Mouse (Mus musculus): ENCODE data around the gene Tusc2.

The Tusc2 gene

GRCm38 (mm10) chr9:107593101-107593976, 30.3 kb downstream of the Tusc2 start:
- DNase-seq: peak; percentile 73

- DNase-seq: no peak
Measured at GRCm38 (mm10) chr9:107594281-107595062, 31.4 kb downstream of the Tusc2 start.

GRCm38 (mm10) chr9:107596619-107597569, 33.8 kb downstream of the Tusc2 start:
- no peak for DNase-seq

GRCm38 (mm10) chr9:107598385-107598784, 35.3 kb downstream of the Tusc2 start:
- DNase-seq: no peak

- no peak for DNase-seq
Measured at GRCm38 (mm10) chr9:107599433-107599832, 36.4 kb downstream of the Tusc2 start.

- DNase-seq: no peak
Measured at GRCm38 (mm10) chr9:107599842-107600241, 36.8 kb downstream of the Tusc2 start.

GRCm38 (mm10) chr9:107600745-107601144, 37.7 kb downstream of the Tusc2 start:
- DNase-seq: no peak

GRCm38 (mm10) chr9:107601275-107601674, 38.2 kb downstream of the Tusc2 start:
- no peak for DNase-seq

GRCm38 (mm10) chr9:107602068-107602648, 39.1 kb downstream of the Tusc2 start:
- peak; percentile 95 for DNase-seq

GRCm38 (mm10) chr9:107603251-107603650, 40.2 kb downstream of the Tusc2 start:
- DNase-seq: no peak

- DNase-seq: peak; percentile 78
Measured at GRCm38 (mm10) chr9:107605041-107605661, 42.1 kb downstream of the Tusc2 start.

- peak; percentile 70 for DNase-seq
Measured at GRCm38 (mm10) chr9:107606591-107606990, 43.5 kb downstream of the Tusc2 start.

GRCm38 (mm10) chr9:107607036-107607435, 44.0 kb downstream of the Tusc2 start:
- DNase-seq: no peak

- DNase-seq: peak; percentile 49
Measured at GRCm38 (mm10) chr9:107607653-107608245, 44.7 kb downstream of the Tusc2 start.

- peak; percentile 59 for DNase-seq
Measured at GRCm38 (mm10) chr9:107608741-107609432, 45.8 kb downstream of the Tusc2 start, which contains the start of gene Sema3b. Sema3b (minus strand) TSS chr9:107609229.

- no peak for DNase-seq
Measured at GRCm38 (mm10) chr9:107609433-107609830, 46.4 kb downstream of the Tusc2 start.

GRCm38 (mm10) chr9:107611456-107612190, 48.6 kb downstream of the Tusc2 start:
- DNase-seq: no peak

GRCm38 (mm10) chr9:107612191-107612944, 49.3 kb downstream of the Tusc2 start:
- DNase-seq: peak; percentile 99

GRCm38 (mm10) chr9:107612945-107613569, 50.0 kb downstream of the Tusc2 start:
- DNase-seq: no peak
